Mouse (Mus musculus) heart, adult 2 months (tissue): ENCODE data around the gene Slc22a14.

Source experiments
- EP300 ChIP-seq: fragments of 200-500 bp; IDR thresholded peaks from 2 replicates; pipeline ENCODE4 v1.6.1; 2011; ENCODE audit warnings: low read depth, low read length, control low read depth; ENCODE audit not compliant: insufficient read depth
- POLR2A ChIP-seq: fragments of 200-500 bp; IDR thresholded peaks from 2 replicates; pipeline ENCODE4 v1.6.1; 2011; ENCODE audit warnings: mild to moderate bottlenecking, low read depth, low read length, control low read depth; ENCODE audit not compliant: insufficient read depth

DNA sequence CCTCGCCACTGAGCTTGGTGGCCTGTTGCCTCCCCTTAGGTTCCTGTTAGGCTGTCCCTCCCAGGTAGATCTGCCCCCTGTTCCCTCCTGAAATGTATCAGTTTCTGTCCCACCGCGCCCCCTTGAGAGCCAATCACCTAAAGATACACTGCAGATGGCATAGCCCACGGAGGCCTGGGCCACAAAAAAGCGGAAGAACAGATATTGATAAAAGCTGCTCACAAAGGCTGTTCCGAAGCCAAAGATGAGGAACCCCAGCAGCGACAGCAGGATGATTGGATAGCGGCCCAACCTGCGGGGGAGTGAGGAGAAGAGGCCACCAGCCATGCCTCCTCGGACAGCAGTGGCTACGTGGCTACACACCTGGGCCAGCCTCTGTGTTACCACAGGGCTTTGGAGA lies 186.1 kb downstream of the Slc22a14 start:
- no peak for TF ChIP-seq EP300
- TF ChIP-seq POLR2A: no peak
